Mouse (Mus musculus) large intestine, adult 2 months (tissue): Measurements from ENCODE around the gene Rab22a. TPM values are rescaled to one million over a fixed set of nuclear protein-coding genes. Genes with fewer than 3 reads are reported as not detected.
A peak's percentile ranks its signal among the peaks of the same experiment; 100 is the strongest.
"Not testable (repeated sequence)": the region's sequence is repeated elsewhere in the genome, so short reads cannot be mapped to it uniquely, and the experiment has no call there.

Experiments
- DNase-seq: peaks from one replicate; pipeline ENCODE4 v3.0.0-alpha.2; 2012; ENCODE audit warnings: low read depth, low spot score
- WGBS: fragments of 180-500 bp; shearing (Covaris S2); methylation state at CpG from one replicate; pipeline ENCODE4 v1.1.7; 2018; 5-methylcytosine and 5-hydroxymethylcytosine counted together
- polyA plus RNA-seq: library from polyadenylated mRNA; depleted of rRNA; stranded (reverse); fragments of >200 nt; gene quantifications from 2 replicates; pipeline ENCODE4 v1.2.3, GENCODE M21; 2012

Gene Rab22a
- polyA plus RNA-seq, 1 experiment, result 10.1 TPM

DNA sequence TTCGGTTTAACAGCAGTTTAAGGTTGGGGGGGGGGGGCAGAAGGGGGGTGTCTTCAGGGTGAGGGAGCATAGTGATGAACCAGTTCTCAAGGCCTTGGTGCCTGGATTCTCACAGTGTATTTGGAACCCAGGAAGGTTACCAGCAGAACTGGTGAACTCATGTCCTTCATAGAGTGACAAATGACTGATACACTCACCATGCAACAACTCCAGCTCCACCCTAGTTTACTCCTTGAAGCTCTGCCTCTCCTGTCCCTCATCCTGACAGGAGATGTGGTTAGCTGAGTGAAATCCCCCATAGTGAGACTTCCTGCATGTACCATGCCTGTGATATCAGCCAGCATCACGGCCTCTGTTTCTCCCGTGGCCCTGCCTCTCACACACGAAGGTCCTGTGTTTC is 53.7 kb downstream of the Rab22a start:
- 85% methylated on average over 4 of the region's 4 CpGs for WGBS
- DNase-seq, result no peak

DNA sequence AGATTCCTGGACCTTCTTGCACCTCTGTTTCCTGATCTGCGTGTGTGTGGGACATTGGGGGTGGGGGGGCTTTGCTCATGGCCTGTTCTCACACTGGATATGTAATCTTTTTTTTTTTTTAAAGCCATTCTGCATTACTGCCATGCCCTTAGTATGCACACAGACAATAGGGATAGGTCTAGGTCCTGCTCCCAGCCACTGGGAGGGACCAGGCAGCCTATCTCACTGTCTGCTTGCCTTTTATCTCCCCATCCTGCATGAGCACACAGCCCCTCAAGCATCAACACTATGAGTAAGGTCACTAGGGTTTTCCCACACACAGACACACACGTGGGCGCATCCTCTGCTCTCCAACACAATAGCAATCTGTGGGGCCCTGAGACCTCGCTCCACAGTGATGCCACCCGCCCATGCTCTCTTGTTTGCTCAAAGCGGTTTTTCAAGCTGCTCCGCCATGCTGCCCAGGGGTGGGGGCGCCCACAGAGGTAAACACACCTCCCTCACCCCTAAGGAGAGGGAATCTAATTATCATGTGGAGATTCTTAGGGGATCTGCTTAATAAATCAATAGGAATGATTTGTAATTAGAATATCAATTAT is 55.2 kb downstream of the Rab22a start:
- no peak for DNase-seq
- 79% methylated on average over 8 of the region's 8 CpGs for WGBS

DNA sequence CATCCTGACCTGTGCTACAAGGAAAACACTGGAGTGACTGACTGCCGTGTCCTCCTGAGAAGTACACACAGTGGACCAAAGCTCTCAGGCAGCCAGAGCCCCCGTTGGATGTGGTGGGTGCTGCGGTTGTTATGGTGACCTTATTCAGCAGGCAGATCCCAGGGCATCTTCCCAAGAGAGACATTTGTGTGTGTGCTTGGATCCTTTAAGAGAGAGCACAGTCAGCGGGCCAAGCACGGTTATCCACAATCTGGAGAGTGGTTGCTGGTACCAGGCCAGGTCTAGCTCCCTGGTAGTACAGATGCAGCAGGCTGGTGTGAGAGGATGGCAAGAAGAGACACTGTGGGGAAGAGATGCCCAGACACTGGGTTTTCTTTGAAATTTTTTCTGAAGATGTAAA is 57.4 kb downstream of the Rab22a start:
- no peak for DNase-seq
- 87% methylated on average over 5 of the region's 5 CpGs for WGBS

DNA sequence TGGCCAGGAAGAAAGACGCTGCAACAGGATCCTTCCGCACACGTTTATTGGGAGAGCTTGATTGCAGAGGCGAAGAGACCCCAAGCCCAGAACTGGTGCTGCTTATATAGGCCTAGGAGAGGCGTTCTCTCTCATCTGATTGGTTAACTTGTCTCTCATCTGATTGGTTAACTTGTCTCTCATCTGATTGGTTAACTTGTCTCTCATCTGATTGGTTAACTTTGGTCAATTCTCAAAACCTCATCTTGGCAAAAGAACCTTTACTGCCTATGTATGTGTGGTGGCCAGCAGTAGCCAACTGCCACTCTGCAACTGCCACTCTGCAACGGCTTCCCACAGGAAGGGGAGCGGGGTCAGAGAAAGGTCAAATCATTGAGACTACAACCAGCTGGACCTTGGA is 59.6 kb downstream of the Rab22a start, which contains the start of gene 1700010B08Rik:
TSS of gene 1700010B08Rik (plus strand) at position 301 of the 400 bp plus-strand sequence.
- 89% methylated on average over 6 of the region's 7 CpGs for WGBS
- not testable (repeated sequence) for DNase-seq

DNA sequence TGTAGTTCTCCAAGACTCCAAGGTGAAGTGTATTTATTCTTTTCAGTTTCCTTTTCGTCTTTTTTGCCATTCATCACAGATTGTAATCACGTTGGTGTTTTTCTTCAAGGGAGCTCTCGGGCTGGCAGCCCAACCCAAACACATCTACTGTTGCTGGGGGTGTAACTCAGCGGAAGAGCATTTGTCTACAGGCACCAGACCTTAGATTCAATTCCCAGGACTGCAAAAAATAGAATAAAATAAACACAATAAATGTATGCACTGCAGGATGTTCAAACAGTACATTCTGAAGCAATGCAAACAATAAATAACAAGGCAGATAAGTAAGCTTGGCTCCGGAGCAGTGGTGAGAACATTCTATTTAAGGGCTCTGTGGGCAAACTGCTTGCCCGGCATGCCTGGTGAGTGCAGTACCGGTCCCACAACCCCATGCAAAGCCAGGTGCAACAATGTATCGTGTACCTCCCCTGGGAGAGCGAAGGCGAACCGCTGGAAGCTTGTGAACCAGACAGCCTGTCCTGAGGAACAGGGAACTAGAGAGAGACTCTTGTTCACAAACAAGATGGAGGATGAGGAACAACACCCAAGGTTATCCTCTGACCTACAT is 62.8 kb downstream of the Rab22a start:
- 33% methylated on average over 11 of the region's 11 CpGs for WGBS
- no peak for DNase-seq

DNA sequence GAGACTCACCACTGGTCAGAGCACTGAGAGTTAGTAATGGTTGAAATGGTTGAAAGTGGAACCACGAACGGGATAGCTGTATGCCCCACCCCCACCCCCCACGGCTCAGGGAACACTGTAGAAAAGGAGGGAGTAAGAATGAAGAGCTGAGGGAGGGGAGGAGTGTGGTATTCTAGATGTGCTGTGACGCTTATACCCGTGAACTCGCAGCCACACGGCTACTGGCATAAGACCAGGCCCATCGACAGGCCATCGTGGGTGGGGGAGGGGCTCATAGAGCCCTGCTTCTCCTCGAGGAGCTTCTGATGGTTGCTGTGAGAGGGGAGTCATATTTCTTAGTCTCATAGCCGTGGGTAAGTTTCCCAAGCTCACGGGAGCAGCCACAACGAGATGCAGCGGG is 64.8 kb downstream of the Rab22a start:
- no peak for DNase-seq
- 64% methylated on average over 14 of the region's 14 CpGs for WGBS

DNA sequence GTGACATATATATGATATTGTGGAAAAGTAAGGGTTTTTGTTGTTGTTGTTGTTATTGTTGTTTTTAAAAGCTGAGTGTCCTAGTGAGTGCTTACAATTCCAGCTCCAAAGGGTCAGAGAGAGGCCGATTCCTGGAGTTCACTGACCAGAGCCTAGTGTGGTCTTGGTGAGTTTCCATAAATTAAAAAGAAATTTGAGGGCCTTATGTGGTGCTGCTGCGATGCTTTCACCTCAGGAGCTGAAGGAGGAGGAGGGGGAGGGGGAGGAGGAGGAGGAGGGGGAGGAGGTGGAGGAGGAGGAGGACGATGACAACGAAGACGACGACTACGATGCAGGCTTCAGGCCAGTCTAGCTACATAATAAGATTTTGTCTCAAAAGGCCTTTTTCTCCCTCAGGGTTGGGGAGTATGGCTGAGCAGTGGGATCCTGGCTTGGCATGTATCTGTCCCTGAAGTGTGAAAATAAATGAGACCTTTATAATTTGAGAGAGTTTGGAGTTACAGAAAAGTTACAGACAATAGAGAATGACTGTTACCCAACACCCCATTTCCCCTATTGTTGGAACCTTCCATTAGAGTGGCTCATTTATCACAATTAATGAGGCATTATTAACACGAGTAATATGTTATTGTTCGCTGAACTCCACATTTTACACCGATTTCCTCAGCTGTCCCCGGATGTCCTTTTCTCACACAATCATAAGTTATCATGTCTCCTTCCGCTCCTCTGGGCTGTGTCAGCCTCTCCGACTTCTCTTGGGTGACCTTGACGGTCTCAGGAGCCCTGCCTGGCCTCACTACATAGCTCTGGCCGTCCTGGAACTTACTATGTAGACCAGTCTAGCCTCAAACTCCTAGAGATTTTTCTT is 65.6 kb downstream of the Rab22a start:
- DNase-seq, result no peak
- WGBS, result 86% methylated on average over 15 of the region's 15 CpGs

DNA sequence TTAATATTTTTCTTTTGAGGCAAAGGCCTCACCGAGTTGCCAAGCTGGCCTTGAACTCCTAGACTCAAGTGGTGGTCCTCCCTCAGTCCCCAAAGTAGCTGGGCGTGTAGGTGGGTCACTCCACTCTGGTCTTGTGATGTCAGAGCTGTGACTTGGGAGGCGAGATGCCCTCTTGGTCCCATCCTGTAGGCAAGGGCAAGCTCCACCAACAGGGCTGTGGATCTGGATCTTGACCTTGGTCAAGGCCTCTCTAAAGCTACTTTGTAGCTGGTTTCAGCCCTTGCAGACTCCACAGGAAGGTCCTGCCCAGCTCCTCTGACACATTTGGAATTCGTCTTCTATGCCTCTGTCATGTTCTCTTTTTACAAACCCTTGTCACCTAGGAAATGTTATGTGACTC is 66.3 kb downstream of the Rab22a start:
- DNase-seq, result no peak

DNA sequence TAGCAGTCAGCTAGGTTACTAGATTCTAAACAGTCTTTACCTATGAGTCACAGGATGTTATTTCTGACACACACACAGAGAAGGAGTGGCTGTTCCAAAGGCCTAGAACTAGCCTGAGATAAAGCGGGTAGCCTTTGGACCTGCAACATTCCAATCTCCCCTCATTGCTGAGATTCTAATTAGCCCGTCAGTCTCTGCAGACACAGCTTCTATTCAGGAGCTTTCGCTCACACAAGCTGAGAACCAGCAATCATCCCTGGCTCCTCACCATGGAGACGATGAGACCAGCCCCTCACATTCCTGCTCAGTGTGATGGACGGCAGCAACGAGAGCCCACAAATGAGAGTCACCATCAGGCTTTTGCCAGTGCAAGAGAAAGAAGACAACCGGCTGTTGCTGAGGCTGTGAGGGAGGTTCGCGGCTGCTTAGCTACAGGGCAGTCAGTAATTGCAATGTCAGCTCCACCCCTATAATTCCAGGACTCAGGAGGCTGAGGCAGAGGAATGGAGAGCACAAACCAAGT is 70.9 kb downstream of the Rab22a start:
- WGBS, result 23% methylated on average over 9 of the region's 9 CpGs
- no peak for DNase-seq

More for the DNA sequence above, 66.3 kb downstream of the Rab22a start:
- 86% methylated on average over 4 of the region's 4 CpGs for WGBS

DNA sequence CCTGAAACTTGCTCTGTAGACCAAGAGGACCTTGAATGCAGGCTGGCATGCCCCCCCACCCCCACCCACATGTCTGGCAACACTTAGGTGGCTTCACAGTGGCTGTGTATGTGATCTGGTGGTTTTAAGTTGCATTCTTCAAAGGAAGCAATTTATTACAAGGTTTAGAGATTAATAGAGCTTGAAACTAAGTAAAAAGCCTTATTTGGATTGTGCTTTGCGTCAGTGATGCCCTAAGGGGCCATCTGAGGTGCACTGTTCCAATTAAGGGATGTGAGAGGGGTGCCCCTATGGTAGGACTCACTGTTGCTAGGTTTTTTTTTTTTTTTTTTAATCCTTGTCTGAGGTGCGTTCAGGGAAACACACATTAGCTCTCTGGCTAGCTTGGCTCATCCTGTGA is 74.9 kb downstream of the Rab22a start:
- DNase-seq, result no peak
- WGBS, result 78% methylated on average over 2 of the region's 2 CpGs

DNA sequence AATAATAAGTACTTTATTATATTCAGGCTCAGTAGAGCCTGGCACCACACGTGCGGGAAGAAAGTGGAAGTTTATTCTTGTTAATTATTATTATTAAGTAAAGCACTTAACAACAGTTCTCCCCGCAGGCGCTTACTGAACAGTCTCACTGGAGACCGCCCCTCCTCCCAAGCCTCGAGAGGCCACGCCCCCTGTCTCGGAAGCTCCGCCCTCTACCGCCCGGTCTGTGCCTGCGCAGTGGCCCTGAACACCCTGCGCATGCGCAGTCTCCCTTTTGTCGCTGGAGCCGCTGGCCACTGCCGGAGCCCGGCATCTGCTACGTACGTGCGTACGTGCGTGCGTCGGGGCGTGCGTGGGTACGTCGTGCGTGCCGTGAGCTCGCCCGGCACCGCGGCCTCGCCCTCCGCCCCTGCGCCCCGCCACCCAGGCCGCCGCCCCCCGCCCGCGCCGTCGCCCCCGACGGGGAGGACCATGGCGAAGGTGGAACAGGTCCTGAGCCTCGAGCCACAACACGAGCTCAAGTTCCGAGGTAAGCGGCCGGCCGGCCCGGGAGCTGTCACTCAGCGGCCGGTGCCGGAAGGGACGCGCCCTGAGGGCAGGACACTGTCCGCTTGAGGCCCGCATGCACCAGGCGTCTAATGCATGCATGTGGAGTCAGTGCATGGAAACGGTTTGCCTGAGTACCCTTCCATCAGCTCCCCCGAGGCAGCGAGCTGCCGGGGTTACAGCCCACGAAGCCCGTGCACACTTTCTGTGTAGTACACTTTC is 77.8 kb downstream of the Rab22a start, which contains the start of gene Vapb:
TSS of gene Vapb (plus strand) at position 290 of the 768 bp plus-strand sequence.
- peak; percentile 90 for DNase-seq
- WGBS, result under 1% methylated on average over 70 of the region's 70 CpGs

DNA sequence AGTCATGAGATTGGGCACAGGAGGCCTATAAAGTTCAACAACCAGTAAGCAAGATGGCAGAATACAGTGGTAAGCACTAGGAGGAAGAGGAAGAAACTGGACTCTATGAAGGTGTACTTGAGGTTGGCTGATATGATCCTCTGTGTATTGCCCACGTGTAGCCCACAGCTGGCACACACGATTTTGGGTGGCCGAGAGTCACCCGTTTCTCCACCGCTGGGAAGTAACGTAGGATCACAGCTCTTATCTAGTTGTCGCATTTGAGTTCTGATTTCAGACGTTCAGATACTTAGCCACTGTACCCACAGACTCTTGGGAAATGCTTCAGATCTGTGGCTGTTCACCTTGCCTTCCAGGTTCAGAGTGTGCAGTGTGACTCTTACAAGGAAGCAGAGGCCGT is 78.7 kb downstream of the Rab22a start:
- WGBS, result 75% methylated on average over 9 of the region's 9 CpGs
- DNase-seq, result no peak

DNA sequence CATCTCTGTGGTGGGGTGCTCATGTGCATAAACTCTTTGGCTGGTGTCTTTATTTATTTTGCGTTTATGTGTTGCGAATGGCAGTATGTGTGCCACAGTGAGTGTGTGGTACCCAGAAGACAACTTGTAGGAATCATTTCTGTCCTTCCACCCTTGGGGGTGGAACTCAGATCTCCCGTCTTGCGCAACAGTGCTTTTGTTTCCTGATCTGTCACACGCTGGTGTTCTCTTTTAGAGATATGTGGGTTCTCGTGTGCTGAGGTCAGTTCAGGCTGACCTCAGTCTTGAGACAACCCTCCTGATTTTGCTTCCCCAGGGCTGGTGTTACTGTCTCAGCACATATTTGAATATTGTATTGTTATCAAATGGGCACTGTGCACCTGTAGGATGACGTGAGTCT is 79.5 kb downstream of the Rab22a start:
- WGBS, result 83% methylated on average over 7 of the region's 7 CpGs
- DNase-seq, result no peak

DNA sequence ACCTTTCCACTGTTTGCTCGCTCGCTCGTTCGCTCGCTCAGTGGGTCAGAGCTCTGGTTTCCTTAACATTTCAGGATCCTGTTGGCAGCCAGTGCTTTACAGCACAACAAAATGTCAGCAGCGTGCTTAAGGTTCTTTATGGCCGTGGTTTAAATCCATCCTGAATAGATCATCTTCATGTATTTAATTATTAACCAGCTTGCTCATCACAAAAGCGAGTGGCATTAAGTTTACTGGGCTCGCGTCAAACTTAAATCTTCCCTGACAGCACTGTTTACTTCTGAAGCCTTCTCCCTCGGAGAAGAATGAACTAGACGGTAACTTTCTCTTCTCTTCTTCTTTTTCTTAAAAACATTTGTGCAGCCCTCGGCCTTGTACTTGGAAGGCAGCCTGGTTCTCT is 82.5 kb downstream of the Rab22a start:
- DNase-seq, result peak; percentile 16
- WGBS, result 13% methylated on average over 13 of the region's 13 CpGs

DNA sequence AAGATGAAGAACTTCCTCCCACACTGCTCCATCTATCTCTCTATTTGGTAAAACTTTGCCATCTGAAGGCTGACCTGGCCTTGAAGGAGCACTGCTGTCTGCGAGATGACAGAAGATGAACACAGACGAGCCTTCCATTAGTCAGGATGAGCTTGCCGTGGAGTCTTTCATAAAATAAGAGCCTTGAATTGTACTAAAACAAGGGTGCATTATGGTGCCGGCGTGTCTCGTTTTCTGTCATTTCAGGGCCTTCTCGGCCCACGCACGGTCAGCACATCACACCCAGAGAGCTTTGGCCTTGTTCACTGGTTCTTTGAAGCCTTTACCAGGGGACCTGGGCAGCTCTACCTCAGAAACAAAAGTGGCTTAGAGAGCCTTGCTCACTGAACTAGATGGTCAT is 83.2 kb downstream of the Rab22a start:
- DNase-seq, result no peak
- WGBS, result 76% methylated on average over 9 of the region's 9 CpGs

DNA sequence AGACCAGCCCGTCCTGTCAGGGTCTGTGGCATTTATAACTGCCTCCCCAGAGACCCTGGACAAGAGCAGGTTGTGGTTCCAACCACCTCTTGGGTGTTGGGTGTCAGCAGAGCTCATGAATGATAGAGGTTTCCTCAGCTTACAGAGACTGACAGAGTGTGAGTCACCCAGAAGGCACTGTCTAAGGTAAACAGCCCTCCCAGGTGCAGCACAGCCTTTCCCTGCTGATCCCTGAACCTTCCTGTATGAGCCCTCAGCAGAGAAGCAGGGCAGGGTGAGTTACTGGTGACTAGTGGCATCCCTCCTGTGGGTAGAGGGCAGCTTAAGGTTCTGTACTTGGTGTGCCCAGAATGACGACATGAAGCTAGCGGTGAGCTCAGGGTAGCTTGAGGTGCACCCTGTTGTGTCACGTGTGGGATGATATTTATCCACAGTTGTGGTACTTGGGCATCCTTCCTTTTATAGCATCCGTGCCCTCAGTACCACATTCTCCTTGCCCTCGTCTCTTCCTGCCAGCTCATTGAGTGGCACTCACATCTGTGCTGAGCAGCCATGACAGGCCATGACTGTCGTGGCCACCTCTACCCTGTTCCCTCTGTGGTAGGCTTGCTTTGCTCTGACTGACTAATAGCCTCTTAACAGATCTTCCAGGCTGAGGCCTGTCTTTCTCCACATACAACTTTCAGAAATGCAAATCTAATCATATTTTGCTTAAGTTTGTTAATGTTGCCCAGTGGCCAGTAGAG is 84.7 kb downstream of the Rab22a start:
- DNase-seq, result no peak
- WGBS, result 71% methylated on average over 7 of the region's 7 CpGs

DNA sequence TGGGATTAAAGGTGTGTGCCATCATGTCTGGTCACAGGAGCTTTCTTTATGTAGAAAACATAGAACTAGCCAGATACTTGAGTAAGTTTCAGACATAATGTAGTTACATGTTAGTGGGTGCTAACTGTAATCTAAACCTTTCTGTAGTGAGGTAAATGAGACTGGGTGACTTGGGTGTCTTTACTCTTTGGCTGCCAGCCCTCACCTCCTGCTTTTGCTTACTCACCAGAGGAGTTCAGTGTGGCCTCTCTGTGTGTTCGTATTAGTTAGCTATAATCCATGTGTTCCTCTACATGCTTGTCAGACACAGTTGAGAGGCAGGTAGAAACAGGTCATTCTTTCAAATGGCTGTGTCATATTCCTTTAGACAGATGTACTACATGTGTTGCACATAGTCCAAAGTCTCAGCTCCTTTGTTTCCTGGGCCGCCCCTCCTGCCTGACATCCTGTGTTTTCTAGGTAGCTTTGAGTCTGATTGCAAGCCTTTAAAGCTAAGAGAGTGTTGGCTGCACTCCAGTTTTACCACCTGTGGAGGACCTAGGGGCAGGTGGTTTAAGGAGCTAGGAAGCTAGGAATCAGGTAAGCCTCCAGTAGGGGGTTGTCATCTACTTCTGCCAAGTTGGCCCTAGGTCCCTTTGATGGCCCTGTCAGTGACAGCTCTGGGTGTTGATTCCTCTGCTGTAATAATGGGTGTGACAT is 89.5 kb downstream of the Rab22a start:
- WGBS, result 40% methylated on average over 2 of the region's 2 CpGs
- no peak for DNase-seq

DNA sequence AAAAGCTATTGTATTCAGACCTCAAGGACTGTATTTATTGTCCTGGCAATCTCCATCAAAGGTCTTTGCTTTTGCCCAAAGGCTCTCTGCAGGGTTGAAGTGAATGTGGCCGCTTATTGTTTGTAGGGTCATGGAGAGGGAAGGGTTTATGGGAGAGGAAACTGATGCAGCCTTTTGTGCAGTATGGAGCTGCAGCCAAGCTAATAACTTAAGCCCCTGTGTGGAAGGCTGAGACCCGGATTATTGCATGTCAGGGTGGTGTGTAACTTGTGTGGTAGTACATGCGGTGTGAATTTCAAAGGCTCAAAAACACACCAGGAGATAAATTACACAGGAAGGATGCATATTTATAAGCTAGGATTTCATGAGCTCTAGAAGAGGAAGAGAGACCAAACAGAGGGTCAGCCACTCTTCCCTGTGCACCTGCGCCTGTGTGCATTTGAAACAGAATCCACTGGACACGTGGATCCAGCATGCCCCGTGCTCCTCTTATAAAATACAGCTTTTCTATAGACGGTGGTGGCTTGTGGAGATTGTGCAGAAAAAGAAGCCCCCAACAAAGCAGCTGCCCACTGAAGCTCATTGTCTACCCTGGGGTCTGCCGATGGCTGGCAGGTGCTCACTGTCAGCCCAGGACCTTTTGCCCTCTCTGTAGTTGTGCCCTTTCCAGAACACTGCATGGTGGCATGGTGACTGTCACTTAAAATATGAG is 96.0 kb downstream of the Rab22a start:
- 70% methylated on average over 8 of the region's 8 CpGs for WGBS
- DNase-seq, result no peak
